Mouse (Mus musculus): Measurements from ENCODE around the gene Mbtd1. TPM values are rescaled to one million over a fixed set of nuclear protein-coding genes. Genes with fewer than 3 reads are reported as not detected.

Mbtd1 gene
- polyA plus RNA-seq, 1 experiment: 15.1 TPM

GRCm38 (mm10) chr11:93994531-93994930 is 108.9 kb downstream of the Mbtd1 start:
- peak; percentile 12 to 27 for DNase-seq
- Histone ChIP-seq H3K27ac (ENCODE audit: insufficient read depth, low read length) (peak overlapping the region; percentile 99; the same call in 1 of the 2 replicates), H3K27me3 (ENCODE audit: control insufficient read depth, insufficient read depth, low read length) (no peaks in the 10 kb centered on the region), H3K4me3 (replicated peaks; ENCODE audit: insufficient read depth, low read depth, low read length) (peak overlapping the region; percentile 100), H3K4me1 (ENCODE audit: control insufficient read depth, insufficient read depth, low read length) (peaks cover 3% of the 10 kb centered on the region)
- TF ChIP-seq POLR2A (IDR thresholded peaks at IDR 0.05; ENCODE audit: borderline replicate concordance, insufficient read depth, low read length): no peak
- no peak for TF ChIP-seq CTCF (IDR thresholded peaks at IDR 0.05; ENCODE audit: borderline replicate concordance, insufficient read depth, low read depth, low read length)
- 52% methylated on average over 5 of the region's 5 CpGs for WGBS

DNA sequence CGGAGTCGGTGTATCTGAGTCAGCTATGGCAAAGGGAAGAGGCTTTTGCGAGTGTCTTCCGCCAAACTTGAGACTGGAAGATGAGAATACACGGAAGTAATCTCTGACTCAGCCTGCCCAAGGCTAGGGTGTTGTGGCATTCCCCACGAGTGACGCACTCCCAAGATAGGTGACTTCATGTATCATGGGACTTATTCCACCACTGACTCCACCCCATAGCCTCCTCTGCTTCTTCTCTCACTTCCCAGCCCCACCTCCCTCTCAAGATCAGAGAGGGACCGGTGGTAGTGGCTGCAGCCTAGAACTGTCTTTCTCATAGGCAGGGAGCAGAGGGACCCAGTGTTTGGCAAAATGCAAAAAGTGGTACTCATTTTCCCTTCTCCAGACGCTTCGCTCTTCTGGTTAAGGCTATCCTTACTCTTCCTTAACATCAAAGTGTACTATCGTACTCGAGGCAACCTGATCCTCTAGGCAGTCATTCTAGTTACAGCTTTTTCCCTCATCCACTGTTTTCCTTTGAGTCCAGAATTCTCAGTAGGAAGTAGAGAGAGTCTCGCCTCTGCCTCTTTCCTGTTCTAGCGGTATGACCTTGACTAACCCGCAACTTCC is 109.6 kb downstream of the Mbtd1 start:
- WGBS: 3% methylated on average over 15 of the region's 15 CpGs
- Histone ChIP-seq H3K4me1 (ENCODE audit: control insufficient read depth, insufficient read depth, low read length) (peaks cover 3% of the 10 kb centered on the region), H3K27me3 (ENCODE audit: control insufficient read depth, insufficient read depth, low read length) (no peaks in the 10 kb centered on the region), H3K4me3 (replicated peaks; ENCODE audit: insufficient read depth, low read depth, low read length) (peak overlapping the region; percentile 100), H3K27ac (ENCODE audit: insufficient read depth, low read length) (peak overlapping the region; percentile 99)
- DNase-seq: peak; percentile 78 to 89
- no peak for TF ChIP-seq CTCF (IDR thresholded peaks at IDR 0.05; ENCODE audit: borderline replicate concordance, insufficient read depth, low read depth, low read length)
- peak; percentile 62; the same call in 1 of the 2 replicates for TF ChIP-seq POLR2A (IDR thresholded peaks at IDR 0.05; ENCODE audit: borderline replicate concordance, insufficient read depth, low read length)

DNA sequence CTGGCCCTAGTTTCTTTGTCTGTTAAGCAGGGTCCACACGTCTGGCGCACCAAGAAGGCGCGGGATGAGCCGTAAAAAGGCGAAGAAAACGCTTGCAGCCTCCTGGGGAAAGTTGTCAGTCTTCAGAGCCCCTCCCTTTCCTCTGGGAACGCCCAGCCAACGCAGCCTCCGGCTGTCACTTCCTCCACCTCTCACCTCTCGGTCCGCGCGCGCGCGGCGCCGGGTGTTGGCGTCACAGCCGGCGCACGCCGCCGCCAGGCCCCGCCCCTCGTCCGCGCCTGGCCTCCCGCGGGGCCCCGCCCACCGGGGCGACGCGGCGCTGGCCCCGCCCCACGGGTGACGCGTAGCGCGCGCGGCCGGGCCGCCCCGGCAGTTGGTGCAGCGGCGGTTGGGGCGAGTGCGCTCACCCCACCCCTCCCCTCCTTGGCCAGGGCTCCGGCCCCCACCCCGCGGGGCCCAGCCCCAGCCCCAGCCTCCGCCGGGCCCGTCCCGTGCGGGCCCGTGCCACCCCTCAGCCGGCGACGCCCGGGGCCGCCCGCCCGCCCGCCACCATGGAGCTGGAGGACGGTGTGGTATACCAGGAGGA is 110.2 kb downstream of the Mbtd1 start, which contains the start of gene Spag9:
Gene Spag9, plus strand, starts transcription at position 372 of the 586 bp plus-strand sequence.
- Histone ChIP-seq H3K27me3 (ENCODE audit: control insufficient read depth, insufficient read depth, low read length) (no peaks in the 10 kb centered on the region), H3K4me1 (ENCODE audit: control insufficient read depth, insufficient read depth, low read length) (peaks cover 3% of the 10 kb centered on the region), H3K27ac (ENCODE audit: insufficient read depth, low read length) (peak within 1 kb of the TSS; percentile 99), H3K4me3 (replicated peaks; ENCODE audit: insufficient read depth, low read depth, low read length) (peak within 1 kb of the TSS; percentile 100)
- DNase-seq: peak; percentile 91 to 94
- WGBS: 2% methylated on average over 55 of the region's 70 CpGs
- TF ChIP-seq POLR2A (IDR thresholded peaks at IDR 0.05; ENCODE audit: borderline replicate concordance, insufficient read depth, low read length): peak; percentile 90
- no peak for TF ChIP-seq CTCF (IDR thresholded peaks at IDR 0.05; ENCODE audit: borderline replicate concordance, insufficient read depth, low read depth, low read length)

Other genes starting within 250 kb of the Mbtd1 start
- gene Utp18, start 86 bp upstream of the Mbtd1 start, polyA plus RNA-seq (2012; rRNA removed): 12.9 and 13.1 TPM in 2 replicates
- gene Nme2, start 70.4 kb downstream of the Mbtd1 start, polyA plus RNA-seq (2012; rRNA removed): 109 and 115 TPM in 2 replicates
- gene Gm20390, start 82.4 kb downstream of the Mbtd1 start, polyA plus RNA-seq (2012; rRNA removed): 79.6 and 83.2 TPM in 2 replicates
- gene Nme1, start 82.7 kb downstream of the Mbtd1 start, polyA plus RNA-seq (2012; rRNA removed): 171 and 198 TPM in 2 replicates
- gene Spag9, start 110.2 kb downstream of the Mbtd1 start, polyA plus RNA-seq (2012; rRNA removed): 134 and 135 TPM in 2 replicates

All from cerebellum, adult 2 months (tissue).